Mouse (Mus musculus) lung, adult 2 months (tissue): Measurements from ENCODE around the gene Ubl4b. TPM values are rescaled to one million over a fixed set of nuclear protein-coding genes. Genes with fewer than 3 reads are reported as not detected.
A peak's percentile ranks its signal among the peaks of the same experiment; 100 is the strongest.

Experiments used
- DNase-seq: peaks from one replicate; pipeline ENCODE4 v3.0.0; 2022
- H3K4me1 ChIP-seq: fragments of 200-500 bp; 2 replicates; pipeline ENCODE4 v1.6.1; 2011; ENCODE audit warnings: low read length; ENCODE audit not compliant: control insufficient read depth, insufficient read depth
- H3K4me3 ChIP-seq: fragments of 200-500 bp; replicated peaks from 2 replicates; pipeline ENCODE3; 2011; ENCODE audit warnings: low read depth, mild to moderate bottlenecking, control low read depth, low read length; ENCODE audit errors: extremely low read depth
- CTCF ChIP-seq: fragments of 200-500 bp; IDR thresholded peaks from 2 replicates; pipeline ENCODE4 v1.5.1; 2011; ENCODE audit warnings: mild to moderate bottlenecking, low read length, control low read depth; ENCODE audit not compliant: insufficient read depth
- POLR2A ChIP-seq: fragments of 200-500 bp; IDR thresholded peaks from 2 replicates; pipeline ENCODE4 v1.6.1; 2011; ENCODE audit warnings: low read depth, mild to moderate bottlenecking, control low read depth, low read length, borderline replicate concordance; ENCODE audit errors: extremely low read depth
- WGBS: fragments of 180-500 bp; shearing (Covaris S2); methylation state at CpG from one replicate; pipeline ENCODE4 v1.1.7; 2018; 5-methylcytosine and 5-hydroxymethylcytosine counted together
- polyA plus RNA-seq: library from polyadenylated mRNA; depleted of rRNA; stranded (reverse); fragments of >200 nt; gene quantifications from 2 replicates; pipeline ENCODE4 v1.2.3, GENCODE M21; 2012

Ubl4b gene
- polyA plus RNA-seq, 1 experiment, result not detected

- Histone ChIP-seq H3K4me3 (no peak overlapping the region), H3K4me1 (no peaks in the 10 kb centered on the region)
- no peak for DNase-seq
- WGBS, result 50% methylated on average over 2 of the region's 2 CpGs
- no peak for TF ChIP-seq POLR2A
Measured at GRCm38 (mm10) chr3:107546956-107547355, 7.9 kb downstream of the Ubl4b start.

- no peak for DNase-seq
- 68% methylated on average over 10 of the region's 10 CpGs for WGBS
- no peak for TF ChIP-seq CTCF
- TF ChIP-seq POLR2A, result no peak
- Histone ChIP-seq H3K4me3 (no peak overlapping the region), H3K4me1 (no peaks in the 10 kb centered on the region)
Measured at GRCm38 (mm10) chr3:107545716-107546412, 9.0 kb downstream of the Ubl4b start.

- Histone ChIP-seq H3K4me3 (no peak overlapping the region), H3K4me1 (no peaks in the 10 kb centered on the region)
- DNase-seq, result no peak
- 68% methylated on average over 5 of the region's 5 CpGs for whole genome bisulfite sequencing
- TF ChIP-seq POLR2A, result no peak
- no peak for TF ChIP-seq CTCF
Measured at GRCm38 (mm10) chr3:107545278-107545677, 9.6 kb downstream of the Ubl4b start.

- no peaks in the 10 kb centered on the region for H3K4me1 ChIP-seq
- no peak for DNase-seq
- TF ChIP-seq CTCF, result no peak
- TF ChIP-seq POLR2A, result no peak
- 50% methylated on average over 8 of the region's 8 CpGs for WGBS
- H3K4me3 ChIP-seq, result no peak overlapping the region
Measured at GRCm38 (mm10) chr3:107543158-107544080, 11.5 kb downstream of the Ubl4b start.

GRCm38 (mm10) chr3:107542584-107542983 is 12.3 kb downstream of the Ubl4b start:
- TF ChIP-seq POLR2A, result no peak
- no peak for TF ChIP-seq CTCF
- Histone ChIP-seq H3K4me3 (no peak overlapping the region), H3K4me1 (no peaks in the 10 kb centered on the region)
- 57% methylated on average over 4 of the region's 4 CpGs for WGBS
- DNase-seq, result no peak

GRCm38 (mm10) chr3:107537504-107537889 is 17.4 kb downstream of the Ubl4b start:
- TF ChIP-seq CTCF, result no peak
- TF ChIP-seq POLR2A, result no peak
- Histone ChIP-seq H3K4me1 (no peaks in the 10 kb centered on the region), H3K4me3 (no peak overlapping the region)
- no peak for DNase-seq
- WGBS, result 28% methylated on average over 8 of the region's 8 CpGs

GRCm38 (mm10) chr3:107536810-107537503 is 17.9 kb downstream of the Ubl4b start:
- WGBS, result 5% methylated on average over 17 of the region's 17 CpGs
- DNase-seq, result no peak

GRCm38 (mm10) chr3:107534951-107535350 is 19.9 kb downstream of the Ubl4b start:
- 82% methylated on average over 7 of the region's 7 CpGs for WGBS
- DNase-seq, result no peak
- H3K4me1 ChIP-seq, result no peaks in the 10 kb centered on the region
- no peak overlapping the region for H3K4me3 ChIP-seq
- TF ChIP-seq CTCF (no peak), POLR2A (no peak)

More at GRCm38 (mm10) chr3:107536810-107537503, 17.9 kb downstream of the Ubl4b start:
- TF ChIP-seq POLR2A, result no peak
- no peak for TF ChIP-seq CTCF
- Histone ChIP-seq H3K4me1 (no peaks in the 10 kb centered on the region), H3K4me3 (peak overlapping the region; percentile 5)

- TF ChIP-seq POLR2A (no peak), CTCF (no peak)
- 54% methylated on average over 4 of the region's 4 CpGs for WGBS
- Histone ChIP-seq H3K4me1 (no peaks in the 10 kb centered on the region), H3K4me3 (no peak overlapping the region)
- no peak for DNase-seq
Measured at GRCm38 (mm10) chr3:107533532-107533931, 21.3 kb downstream of the Ubl4b start.

- no peaks in the 10 kb centered on the region for H3K4me1 ChIP-seq
- WGBS, result 68% methylated on average over 5 of the region's 5 CpGs
- H3K4me3 ChIP-seq, result no peak overlapping the region
- no peak for TF ChIP-seq CTCF
- DNase-seq, result no peak
Measured at GRCm38 (mm10) chr3:107530581-107530980, 24.3 kb downstream of the Ubl4b start.
